Mouse (Mus musculus) midbrain, postnatal 0 days (tissue): ENCODE results near the gene Ccser2. TPM values are rescaled to one million over a fixed set of nuclear protein-coding genes. Genes with fewer than 3 reads are reported as not detected.

Experiments used
- ATAC-seq: fragments of 200-750 bp; cut with Nextera tagmentation; 2 replicates; pipeline ENCODE4 v1.8.0; 2017; ENCODE audit warnings: moderate number of reproducible peaks, mild to moderate bottlenecking, moderate TSS enrichment, moderate library complexity; ENCODE audit not compliant: low FRiP score
- DNase-seq: peaks from one replicate; pipeline ENCODE4 v3.0.0-alpha.2; 2015; ENCODE audit warnings: low spot score
- H3K27ac ChIP-seq: fragments of 300-500 bp; sonication (generic); 2 replicates; pipeline ENCODE4 v1.5.1; 2014; ENCODE audit warnings: low read depth, mild to moderate bottlenecking, low read length, mixed read lengths
- H3K27me3 ChIP-seq: fragments of 300-500 bp; sonication (generic); 2 replicates; pipeline ENCODE4 v1.6.1; 2014; ENCODE audit warnings: low read length, control low read depth, mixed read lengths; ENCODE audit not compliant: insufficient read depth
- H3K36me3 ChIP-seq: fragments of 300-500 bp; sonication (generic); 2 replicates; pipeline ENCODE4 v1.6.1; 2014; ENCODE audit warnings: low read length, control low read depth, mixed read lengths; ENCODE audit not compliant: insufficient read depth
- H3K4me1 ChIP-seq: fragments of 300-500 bp; sonication (generic); 2 replicates; pipeline ENCODE4 v1.6.1; 2014; ENCODE audit warnings: mild to moderate bottlenecking, control low read depth, antibody characterized with exemption, low read length, mixed read lengths; ENCODE audit not compliant: insufficient read depth
- H3K4me2 ChIP-seq: fragments of 300-500 bp; sonication (generic); 2 replicates; pipeline ENCODE4 v1.6.1; 2014; ENCODE audit warnings: low read depth, mild to moderate bottlenecking, low read length, mixed read lengths; ENCODE audit not compliant: poor library complexity, severe bottlenecking
- H3K4me3 ChIP-seq: fragments of 300-500 bp; sonication (generic); 2 replicates; pipeline ENCODE4 v1.5.1; 2014; ENCODE audit warnings: low read depth, mild to moderate bottlenecking, low read length, moderate library complexity
- H3K9ac ChIP-seq: fragments of 300-500 bp; sonication (generic); replicated peaks from 2 replicates; pipeline ENCODE4 v1.6.1; 2014; ENCODE audit warnings: mild to moderate bottlenecking, low read length, moderate library complexity, mixed read lengths; ENCODE audit not compliant: poor library complexity, severe bottlenecking
- H3K9me3 ChIP-seq: fragments of 300-500 bp; sonication (generic); 2 replicates; pipeline ENCODE4 v1.6.1; 2016; ENCODE audit warnings: low read length, control low read depth
- CTCF ChIP-seq: IDR thresholded peaks from 2 replicates; pipeline ENCODE4 v1.5.1; 2016; ENCODE audit warnings: antibody characterized with exemption, mild to moderate bottlenecking
- WGBS: fragments of 180-500 bp; shearing (Covaris S2); extraction: QIAGEN DNeasy Blood & Tissue Kit; methylation state at CpG from one replicate; pipeline ENCODE4 v1.1.7; 2014; 5-methylcytosine and 5-hydroxymethylcytosine counted together
- polyA plus RNA-seq: library from polyadenylated mRNA; unstranded; fragments of >200 nt; fragmentation: Nextera tagmentation; extraction: Ambion mirVana; gene quantifications from 2 replicates; pipeline ENCODE4 v1.2.1, GENCODE M21; 2015
- total RNA-seq: library from RNA; depleted of rRNA; stranded (reverse); fragments of >200 nt; gene quantifications from 2 replicates; pipeline ENCODE4 v1.2.3, GENCODE M21; 2014

The Ccser2 gene
- total and polyA plus RNA-seq, 2 experiments from 2014 or later = 81.0 to 99.1 TPM

- H3K4me3 ChIP-seq = no peak overlapping the region
- no peaks in the 10 kb centered on the region for H3K36me3 ChIP-seq
- no peak overlapping the region for H3K4me2 ChIP-seq
- H3K9me3 ChIP-seq = no peaks in the 10 kb centered on the region
- no peak overlapping the region for H3K9ac ChIP-seq
- 83% methylated on average over 6 of the region's 6 CpGs for WGBS
- H3K4me1 ChIP-seq = no peaks in the 10 kb centered on the region
- ATAC-seq (no peak), DNase-seq (no peak)
- H3K27ac ChIP-seq = no peak overlapping the region
- no peaks in the 10 kb centered on the region for H3K27me3 ChIP-seq
- TF ChIP-seq CTCF = no peak
Measured at GRCm38 (mm10) chr14:36957261-36957660, 11.3 kb downstream of the Ccser2 start.

- ATAC-seq = no peak
- Histone ChIP-seq H3K27me3 (no peaks in the 10 kb centered on the region), H3K4me1 (no peaks in the 10 kb centered on the region), H3K9me3 (no peaks in the 10 kb centered on the region), H3K9ac (no peak overlapping the region), H3K4me3 (no peak overlapping the region), H3K36me3 (no peaks in the 10 kb centered on the region), H3K4me2 (no peak overlapping the region), H3K27ac (no peak overlapping the region)
- TF ChIP-seq CTCF = no peak
- 61% methylated on average over 5 of the region's 5 CpGs for WGBS
- DNase-seq = no peak
Measured at GRCm38 (mm10) chr14:36956717-36957116, 11.9 kb downstream of the Ccser2 start.

- Histone ChIP-seq H3K4me2 (no peak overlapping the region), H3K27me3 (no peaks in the 10 kb centered on the region), H3K27ac (no peak overlapping the region), H3K9me3 (no peaks in the 10 kb centered on the region), H3K36me3 (no peaks in the 10 kb centered on the region), H3K4me1 (no peaks in the 10 kb centered on the region), H3K4me3 (no peak overlapping the region), H3K9ac (no peak overlapping the region)
- DNase-seq (no peak), ATAC-seq (no peak)
- 89% methylated on average over 10 of the region's 10 CpGs for WGBS
- TF ChIP-seq CTCF = no peak
Measured at GRCm38 (mm10) chr14:36952687-36953426, 15.7 kb downstream of the Ccser2 start.

GRCm38 (mm10) chr14:36952142-36952541, 16.4 kb downstream of the Ccser2 start:
- Histone ChIP-seq H3K9ac (no peak overlapping the region), H3K9me3 (no peaks in the 10 kb centered on the region), H3K27ac (no peak overlapping the region), H3K4me1 (no peaks in the 10 kb centered on the region), H3K4me2 (no peak overlapping the region), H3K36me3 (no peaks in the 10 kb centered on the region), H3K4me3 (no peak overlapping the region), H3K27me3 (no peaks in the 10 kb centered on the region)
- DNase-seq (peak; percentile 75), ATAC-seq (no peak)
- WGBS = 26% methylated on average over 2 of the region's 2 CpGs
- TF ChIP-seq CTCF = peak; percentile 84

- Histone ChIP-seq H3K4me1 (no peaks in the 10 kb centered on the region), H3K9ac (no peak overlapping the region), H3K36me3 (peaks cover 16% of the 10 kb centered on the region), H3K27ac (no peak overlapping the region), H3K27me3 (no peaks in the 10 kb centered on the region), H3K9me3 (no peaks in the 10 kb centered on the region), H3K4me2 (no peak overlapping the region), H3K4me3 (no peak overlapping the region)
- WGBS = 69% methylated on average over 5 of the region's 5 CpGs
- DNase-seq (no peak), ATAC-seq (no peak)
- TF ChIP-seq CTCF = no peak
Measured at GRCm38 (mm10) chr14:36942716-36943115, 25.9 kb downstream of the Ccser2 start.

- TF ChIP-seq CTCF = no peak
- ATAC-seq (no peak), DNase-seq (no peak)
- no peaks in the 10 kb centered on the region for H3K9me3 ChIP-seq
- H3K27ac ChIP-seq = no peak overlapping the region
- H3K27me3 ChIP-seq = no peaks in the 10 kb centered on the region
- H3K9ac ChIP-seq = no peak overlapping the region
- H3K36me3 ChIP-seq = peaks cover 16% of the 10 kb centered on the region
- no peak overlapping the region for H3K4me3 ChIP-seq
- H3K4me2 ChIP-seq = no peak overlapping the region
- 44% methylated on average over 2 of the region's 2 CpGs for WGBS
- 0 out of 2 replicates have a peak, but pooled peaks cover 3% of the 10 kb centered on the region for H3K4me1 ChIP-seq
Measured at GRCm38 (mm10) chr14:36937941-36938340, 30.6 kb downstream of the Ccser2 start.
